Mouse (Mus musculus) brain, embryonic 14.5 days (tissue): ENCODE results near the gene Mylk. TPM values are rescaled to one million over a fixed set of nuclear protein-coding genes. Genes with fewer than 3 reads are reported as not detected.

Experiments used
- DNase-seq: peaks from one replicate; pipeline ENCODE4 v3.0.0-alpha.2; 2011; ENCODE audit warnings: low read depth
- CTCF ChIP-seq: fragments of 200-500 bp; IDR thresholded peaks from 2 replicates; pipeline ENCODE4 v1.5.1; 2012; ENCODE audit warnings: inconsistent platforms, mild to moderate bottlenecking, moderate library complexity, borderline replicate concordance; ENCODE audit not compliant: insufficient read depth, insufficient read length; ENCODE audit errors: extremely low read depth
- POLR2A ChIP-seq: fragments of 200-500 bp; IDR thresholded peaks from 2 replicates; pipeline ENCODE4 v1.6.1; 2012; ENCODE audit warnings: mild to moderate bottlenecking, inconsistent platforms, borderline replicate concordance; ENCODE audit not compliant: poor library complexity, insufficient read depth, insufficient read length, severe bottlenecking; ENCODE audit errors: extremely low read depth
- polyA plus RNA-seq: library from polyadenylated mRNA; depleted of rRNA; stranded (reverse); fragments of >200 nt; gene quantifications from 2 replicates; pipeline ENCODE4 v1.2.3, GENCODE M21; 2012

Gene Mylk
- polyA plus RNA-seq, 1 experiment, result 8.9 TPM

DNA sequence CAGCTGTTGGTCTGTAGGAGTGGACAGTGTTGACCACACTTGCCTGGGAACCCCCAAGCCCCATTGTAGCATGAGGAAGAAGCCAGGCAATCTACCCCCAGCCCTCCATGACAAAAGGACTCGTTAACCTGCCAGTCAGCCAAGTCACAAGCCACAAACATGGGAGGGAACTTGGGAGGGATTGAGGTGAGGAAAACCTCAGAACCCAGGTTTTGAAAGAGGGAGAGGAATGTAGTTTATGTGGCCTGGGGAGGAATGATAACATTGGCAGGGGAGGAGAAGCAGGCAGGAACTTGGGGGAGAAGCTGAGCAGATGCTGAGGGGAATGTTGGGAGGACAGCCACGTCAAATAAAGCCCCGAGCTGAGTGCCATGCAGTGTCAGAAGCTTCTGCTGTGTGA is 196.9 kb downstream of the Mylk start:
- no peak for DNase-seq
- TF ChIP-seq POLR2A (no peak), CTCF (no peak)

DNA sequence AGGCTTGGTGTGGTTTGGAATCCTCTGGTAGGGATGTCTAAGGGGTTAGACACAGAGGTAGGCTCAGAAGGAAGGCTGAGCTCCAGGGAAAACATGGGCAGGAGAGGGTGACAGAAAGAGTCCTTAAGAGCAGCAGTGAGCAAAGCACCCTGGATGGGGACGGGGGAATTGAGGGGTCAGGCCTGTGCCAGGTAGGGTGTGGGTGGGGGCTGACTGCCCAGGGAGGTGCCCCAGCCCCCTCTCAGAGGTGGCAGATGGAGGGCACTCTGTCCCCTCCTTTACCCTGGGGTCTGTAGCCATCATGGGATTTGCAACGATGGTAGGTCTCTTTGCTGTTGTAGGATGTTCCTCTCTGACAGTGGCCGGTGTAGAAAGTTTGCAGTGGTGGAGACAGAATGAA is 201.3 kb downstream of the Mylk start:
- TF ChIP-seq CTCF, result no peak
- no peak for TF ChIP-seq POLR2A
- no peak for DNase-seq

DNA sequence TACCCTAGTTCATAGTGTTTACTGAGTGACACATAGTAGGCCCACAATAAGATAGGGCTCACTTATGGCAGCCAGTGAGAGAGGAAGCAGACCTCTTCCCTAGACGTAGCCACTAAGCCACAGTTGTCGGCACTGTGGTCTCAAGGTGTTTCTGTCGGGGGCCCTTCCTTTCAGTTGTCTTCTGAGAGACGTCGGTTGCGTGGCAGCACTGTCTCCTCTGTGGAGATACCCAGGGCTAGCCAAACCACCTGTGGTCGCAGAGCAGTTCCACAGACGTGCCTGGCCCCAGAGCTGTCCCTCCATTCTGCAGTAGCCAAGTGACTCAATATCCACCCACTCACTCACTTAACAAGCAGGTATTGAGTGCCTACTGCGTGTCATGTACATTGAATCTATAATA is 205.9 kb downstream of the Mylk start:
- no peak for DNase-seq
- TF ChIP-seq POLR2A (no peak), CTCF (no peak)

DNA sequence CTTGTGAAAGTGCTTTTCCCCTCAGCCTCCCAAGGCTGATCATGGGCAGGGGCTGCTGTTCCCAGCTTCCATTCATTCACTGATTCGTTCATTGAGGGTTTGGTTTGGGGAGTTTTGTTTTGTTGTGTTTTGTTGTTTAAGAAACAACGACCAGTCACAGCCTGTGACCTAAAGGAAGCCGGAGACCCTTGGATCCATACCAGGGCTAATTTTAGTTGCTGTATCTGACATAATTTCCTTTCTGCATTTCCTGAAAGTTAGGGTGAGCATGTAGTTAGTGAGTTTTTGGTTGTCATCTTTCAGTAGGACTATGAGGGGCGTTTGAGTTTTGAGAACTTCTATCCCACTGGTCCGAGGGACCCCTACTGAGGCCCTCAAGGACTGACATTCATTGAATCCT is 207.2 kb downstream of the Mylk start:
- TF ChIP-seq POLR2A (no peak), CTCF (no peak)
- no peak for DNase-seq

DNA sequence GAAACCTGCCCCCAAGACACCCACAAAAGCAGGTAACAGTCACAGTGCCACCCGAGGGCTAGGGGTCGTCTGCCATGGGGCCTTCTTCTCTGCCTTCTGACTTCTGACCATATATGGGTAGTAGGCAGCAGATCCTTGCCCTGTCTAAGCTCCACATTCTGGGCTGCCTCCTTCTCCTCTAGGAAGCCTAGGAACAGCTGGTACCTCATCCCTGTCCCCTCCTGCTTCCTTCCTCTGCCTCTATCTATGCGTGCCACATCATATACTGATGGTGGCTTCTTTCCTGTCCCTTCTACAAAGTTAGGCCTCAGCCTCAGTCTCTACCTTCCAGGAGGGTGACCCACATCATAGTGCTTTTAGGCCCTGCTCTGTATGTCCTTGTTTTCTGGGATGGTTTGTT is 207.8 kb downstream of the Mylk start:
- no peak for DNase-seq
- TF ChIP-seq POLR2A (no peak), CTCF (no peak)

DNA sequence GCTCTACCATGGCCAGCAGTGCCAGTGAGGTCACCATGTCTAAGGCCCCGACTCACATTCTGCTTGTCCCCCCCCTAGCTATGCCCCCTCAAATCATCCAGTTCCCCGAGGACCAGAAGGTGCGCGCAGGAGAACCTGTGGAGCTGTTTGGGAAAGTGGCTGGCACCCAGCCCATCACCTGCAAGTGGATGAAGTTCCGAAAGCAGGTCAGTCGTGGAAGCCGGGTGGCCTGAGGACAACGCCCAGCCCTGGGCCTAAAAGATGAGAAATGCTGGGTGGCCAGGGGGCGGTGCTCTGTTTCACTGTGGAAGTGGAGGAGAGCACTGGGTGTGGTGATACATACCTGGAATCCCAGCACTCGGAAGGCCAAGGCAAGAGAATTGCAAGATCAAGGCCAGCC is 208.5 kb downstream of the Mylk start:
- DNase-seq, result no peak
- TF ChIP-seq POLR2A, result no peak
- no peak for TF ChIP-seq CTCF

DNA sequence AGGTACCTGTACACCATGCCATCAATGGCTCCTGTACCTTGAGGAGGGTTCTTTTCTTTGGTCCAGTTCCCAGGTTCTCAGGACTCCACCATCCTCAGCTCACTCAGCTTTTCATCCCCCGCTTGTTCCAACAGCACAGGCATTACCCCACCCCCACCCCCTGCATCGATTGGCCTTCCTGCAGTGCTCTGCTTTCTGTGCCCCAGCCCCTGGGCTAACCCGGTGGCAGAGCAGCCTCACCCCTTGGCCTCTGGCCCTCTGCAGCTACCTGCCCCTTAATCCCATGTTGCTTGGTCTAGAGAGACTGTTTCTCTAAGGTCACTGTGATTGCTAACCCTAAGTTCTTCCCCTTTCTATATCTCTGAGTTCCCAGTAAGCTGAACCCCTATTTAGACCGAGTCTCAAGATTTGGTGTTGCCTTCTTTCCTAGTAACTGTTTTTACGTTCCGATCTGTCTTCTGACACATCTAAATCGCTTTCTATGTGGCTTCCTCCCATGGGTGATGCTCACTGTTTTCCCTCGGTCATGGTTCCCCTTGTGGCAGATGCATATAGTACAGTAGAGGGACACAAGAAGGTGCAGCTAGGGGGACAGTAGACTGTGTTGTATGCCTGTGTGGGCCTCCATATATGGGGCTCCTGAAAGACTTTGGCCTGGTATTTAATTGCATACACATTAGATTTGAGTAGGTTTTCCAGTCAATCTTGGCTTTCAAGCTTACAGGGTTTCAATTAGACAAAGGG is 212.6 kb downstream of the Mylk start:
- TF ChIP-seq POLR2A (no peak), CTCF (no peak; the same call in 1 of the 2 replicates)

DNA sequence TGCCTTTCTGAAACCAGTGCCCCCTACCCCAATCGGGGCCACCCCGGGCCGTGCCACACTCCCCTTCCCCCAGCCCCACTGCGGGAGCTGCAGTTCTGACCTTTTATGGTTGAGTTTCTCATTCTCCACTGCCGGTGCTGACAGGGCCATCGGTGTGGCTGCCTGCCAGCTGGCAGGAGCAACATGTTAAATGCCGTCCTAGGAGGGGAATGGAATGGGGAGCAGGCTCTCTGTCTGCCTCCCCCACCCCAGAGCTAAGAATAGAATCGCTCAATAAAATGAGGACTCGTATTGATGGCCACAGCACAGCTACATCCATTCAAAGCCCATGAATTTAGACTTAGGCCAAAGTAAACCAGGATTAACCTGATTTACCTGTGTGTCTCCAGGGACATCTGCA is 213.7 kb downstream of the Mylk start:
- TF ChIP-seq CTCF (no peak), POLR2A (no peak)
- DNase-seq, result peak; percentile 87

More for the DNA sequence above, 212.6 kb downstream of the Mylk start:
- no peak for DNase-seq

DNA sequence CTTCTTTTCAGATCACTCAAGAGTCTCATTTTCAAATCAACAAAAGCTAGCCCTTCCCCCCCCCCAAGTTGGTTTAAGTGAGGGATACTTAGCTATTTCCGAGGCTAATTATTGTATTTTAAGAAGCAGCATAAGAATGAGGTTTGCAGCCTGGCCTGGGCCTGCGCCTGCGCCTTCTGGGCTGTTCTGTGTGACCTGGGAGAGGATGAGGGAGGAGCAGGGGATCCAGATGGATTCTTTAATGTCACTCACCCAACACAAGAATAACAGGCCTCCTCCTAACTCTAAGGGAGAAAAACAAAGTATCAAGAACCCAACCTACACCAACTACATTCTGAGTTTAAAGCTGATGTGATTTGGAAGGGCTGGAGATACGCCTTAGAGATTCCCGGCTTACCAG is 214.3 kb downstream of the Mylk start:
- DNase-seq, result peak; percentile 27
- TF ChIP-seq POLR2A, result no peak
- TF ChIP-seq CTCF, result no peak

DNA sequence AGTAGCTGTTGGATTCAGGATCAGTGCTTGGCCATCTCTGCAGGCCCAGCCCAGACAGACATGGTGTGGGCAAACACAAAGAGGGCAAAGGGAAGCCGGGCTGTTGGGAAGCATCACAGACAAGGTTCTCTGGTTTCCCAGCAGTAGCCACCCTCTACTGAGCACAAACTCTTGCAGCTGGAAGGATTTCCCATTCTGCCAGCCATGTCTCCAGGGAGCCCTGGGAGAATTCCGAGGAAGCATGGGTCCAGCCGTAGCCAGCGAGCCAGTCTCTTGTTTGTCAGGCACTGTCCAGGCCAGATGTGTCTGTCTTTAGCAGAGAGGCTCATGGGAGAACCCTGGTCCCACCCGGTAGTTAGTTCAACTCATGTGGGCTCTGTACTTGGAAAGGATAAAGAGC is 215.2 kb downstream of the Mylk start:
- no peak for TF ChIP-seq POLR2A
- no peak for TF ChIP-seq CTCF
- DNase-seq, result no peak

DNA sequence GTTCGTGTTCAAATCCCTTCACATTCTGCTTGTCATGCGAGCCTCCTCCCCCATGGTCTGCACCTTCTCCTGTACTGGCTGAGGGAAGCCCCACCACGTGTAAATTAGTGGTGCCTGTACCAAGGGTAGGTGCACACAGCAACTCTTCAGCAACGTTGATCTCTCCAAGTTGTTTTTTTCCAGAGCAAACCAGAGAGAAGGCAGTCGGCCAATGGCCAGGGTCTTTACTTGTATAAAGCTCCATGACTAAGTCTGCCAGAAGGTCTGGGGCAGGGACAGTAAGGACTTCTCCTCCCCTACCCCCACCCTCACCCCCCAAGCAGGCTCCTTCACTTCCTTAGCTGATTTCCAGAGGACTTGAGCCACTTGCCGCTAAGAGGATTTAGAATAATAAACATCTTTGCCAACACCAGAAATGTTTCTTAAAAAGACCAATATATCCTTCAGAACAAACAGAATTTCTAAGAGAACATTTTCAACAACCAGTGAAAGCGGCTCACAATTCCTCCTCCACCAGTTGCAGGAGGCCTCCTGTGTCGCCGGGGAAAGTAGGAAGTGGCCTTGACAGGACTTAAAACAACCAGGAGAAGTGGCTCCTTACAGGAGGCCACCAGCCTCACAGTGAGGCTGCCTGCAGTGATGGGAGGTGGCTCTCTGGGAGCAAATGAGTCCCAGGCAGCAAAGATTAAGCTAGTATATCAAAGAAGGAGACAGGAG is 216.0 kb downstream of the Mylk start:
- no peak for DNase-seq
- no peak for TF ChIP-seq POLR2A
- TF ChIP-seq CTCF, result no peak

DNA sequence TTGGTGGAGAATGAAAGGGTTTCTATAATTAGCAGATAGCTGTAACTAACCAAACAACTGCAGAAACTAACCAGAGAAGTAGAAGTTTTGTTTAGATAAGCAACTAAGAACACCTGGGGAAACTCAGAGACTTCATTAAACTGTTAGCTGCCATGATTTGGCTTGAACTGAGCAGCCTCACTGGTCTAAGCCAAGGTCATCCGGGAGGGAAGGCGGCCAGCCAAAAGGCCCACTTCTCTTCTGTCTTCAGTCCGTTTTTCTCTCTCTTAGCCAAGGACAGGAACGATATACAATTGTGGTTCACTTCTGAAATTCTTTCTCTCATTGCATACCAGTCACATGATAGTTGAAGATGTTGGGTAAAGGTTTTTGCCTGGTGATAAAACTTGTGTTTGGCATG is 217.3 kb downstream of the Mylk start:
- TF ChIP-seq POLR2A (no peak), CTCF (no peak)
- DNase-seq, result no peak
